Mouse (Mus musculus): ENCODE results near the gene Pik3c2b. TPM values are rescaled to one million over a fixed set of nuclear protein-coding genes. Genes with fewer than 3 reads are reported as not detected.
A peak's percentile ranks its signal among the peaks of the same experiment; 100 is the strongest.
"Not testable (repeated sequence)": the region's sequence is repeated elsewhere in the genome, so short reads cannot be mapped to it uniquely, and the experiment has no call there.

The Pik3c2b gene
- total and polyA plus RNA-seq, 2 experiments from 2014 or later, result 9.2 to 21.3 TPM

DNA sequence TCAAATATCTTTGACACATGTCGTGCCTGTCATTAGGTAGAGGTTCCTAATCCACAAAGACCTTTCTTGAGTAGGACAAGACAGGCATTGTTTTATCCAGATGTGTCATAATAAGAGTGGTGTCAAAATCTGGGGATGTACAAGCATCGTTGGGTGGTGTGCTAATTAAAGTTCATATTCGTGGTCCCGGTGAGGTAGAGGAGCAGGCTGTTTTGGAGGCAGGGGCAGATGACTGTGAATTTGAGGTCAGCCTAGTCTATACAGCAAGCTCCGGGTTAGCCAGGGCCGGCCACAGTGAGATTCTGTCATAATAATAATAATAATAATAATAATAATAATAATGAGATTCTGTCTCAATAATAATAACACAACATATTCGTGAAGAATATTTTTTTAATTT is 21.0 kb upstream of the Pik3c2b start:
- no peak overlapping the region for H3K27ac ChIP-seq (ENCODE audit: low read depth, low read length)

DNA sequence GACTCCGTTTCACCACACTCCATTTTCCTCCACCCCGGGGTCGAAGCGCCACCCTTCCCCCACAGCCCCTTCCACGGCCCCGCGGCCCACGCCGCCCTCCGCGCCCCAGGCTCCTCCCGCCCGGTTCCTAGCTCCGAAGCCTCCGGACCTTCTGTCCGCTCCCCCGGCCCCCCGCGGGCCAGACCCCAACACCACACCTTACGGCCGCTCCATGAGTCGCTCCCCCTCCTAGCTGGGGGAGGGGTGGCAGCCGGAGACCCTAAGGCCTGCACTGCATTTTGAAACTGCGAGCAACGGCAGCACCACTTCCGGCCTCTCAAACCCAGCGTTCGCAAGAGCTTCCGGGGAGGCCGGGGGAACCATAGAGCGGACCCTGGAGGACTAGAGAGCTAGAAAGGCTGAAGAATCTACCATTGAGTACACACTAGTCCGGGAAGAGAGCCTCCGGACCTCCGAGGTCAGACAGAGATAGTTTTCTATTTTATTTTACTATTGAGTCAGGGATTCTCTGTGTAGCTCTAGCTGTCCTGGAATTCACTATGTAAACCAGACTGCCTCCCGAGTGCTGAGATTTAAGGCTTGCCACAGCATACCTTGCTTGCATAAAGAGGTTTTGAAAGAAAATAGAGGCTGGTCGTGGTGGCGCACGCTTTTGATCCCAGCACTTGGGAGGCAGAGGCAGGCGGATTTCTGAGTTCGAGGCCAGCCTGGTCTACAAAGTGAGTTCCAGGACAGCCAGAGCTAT is 20.2 kb upstream of the Pik3c2b start:
- peak overlapping the region; percentile 60 for H3K4me2 ChIP-seq (ENCODE audit: low read depth, low read length, poor library complexity, severe bottlenecking)
- 1% methylated on average over 40 of the region's 40 CpGs for WGBS
- peak overlapping the region; percentile 93 for H3K9ac ChIP-seq (replicated peaks; ENCODE audit: low read length, poor library complexity, severe bottlenecking)
- no peaks in the 10 kb centered on the region for H3K27me3 ChIP-seq (ENCODE audit: insufficient read depth, low read length)
- no peaks in the 10 kb centered on the region for H3K36me3 ChIP-seq (ENCODE audit: insufficient read depth, low read length)
- peak; percentile 97 for ATAC-seq (ENCODE audit: low FRiP score)
- H3K27ac ChIP-seq (ENCODE audit: low read depth, low read length), result peak overlapping the region; percentile 80
- TF ChIP-seq CTCF (IDR thresholded peaks at IDR 0.05), result peak; percentile 19; the same call in 1 of the 2 replicates
- H3K9me3 ChIP-seq (ENCODE audit: low read length), result no peaks in the 10 kb centered on the region
- H3K4me1 ChIP-seq (ENCODE audit: insufficient read depth, low read length), result no peaks in the 10 kb centered on the region
- peak overlapping the region; percentile 90 for H3K4me3 ChIP-seq (ENCODE audit: low read depth, low read length)
- DNase-seq (ENCODE audit: low spot score), result peak; percentile 98

More for the DNA sequence above, 21.0 kb upstream of the Pik3c2b start:
- Histone ChIP-seq H3K9ac (replicated peaks; ENCODE audit: low read length, poor library complexity, severe bottlenecking) (peak overlapping the region; percentile 93), H3K4me3 (ENCODE audit: low read depth, low read length) (peak overlapping the region; percentile 90), H3K9me3 (ENCODE audit: low read length) (no peaks in the 10 kb centered on the region), H3K4me1 (ENCODE audit: insufficient read depth, low read length) (no peaks in the 10 kb centered on the region), H3K36me3 (ENCODE audit: insufficient read depth, low read length) (no peaks in the 10 kb centered on the region), H3K4me2 (ENCODE audit: low read depth, low read length, poor library complexity, severe bottlenecking) (peak overlapping the region; percentile 60), H3K27me3 (ENCODE audit: insufficient read depth, low read length) (no peaks in the 10 kb centered on the region)
- WGBS, result 46% methylated on average over 7 of the region's 7 CpGs
- 0 out of 2 replicates have a peak, but pooled peaks have one; percentile 2 for ATAC-seq (ENCODE audit: low FRiP score)
- DNase-seq (ENCODE audit: low spot score), result no peak
- TF ChIP-seq CTCF (IDR thresholded peaks at IDR 0.05), result no peak

DNA sequence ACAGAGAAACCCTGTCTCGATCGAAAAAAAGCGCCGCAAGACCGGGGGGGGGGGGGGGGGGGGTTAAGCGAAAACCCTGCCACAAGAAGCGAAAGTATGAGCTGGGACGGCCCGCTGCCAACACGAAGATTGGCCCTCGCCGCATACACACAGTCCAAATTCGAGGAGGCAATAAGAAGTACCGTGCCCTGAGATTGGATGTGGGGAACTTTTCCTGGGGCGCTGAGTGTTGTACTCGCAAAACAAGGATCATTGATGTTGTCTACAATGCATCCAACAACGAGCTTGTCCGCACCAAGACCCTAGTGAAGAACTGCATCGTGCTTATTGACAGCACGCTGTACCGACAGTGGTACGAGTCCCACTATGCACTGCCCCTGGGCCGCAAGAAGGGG is 19.7 kb upstream of the Pik3c2b start:
- not testable (repeated sequence) for DNase-seq (ENCODE audit: low spot score); H3K9me3 ChIP-seq (ENCODE audit: low read length); H3K27me3 ChIP-seq (ENCODE audit: insufficient read depth, low read length); ATAC-seq (ENCODE audit: low FRiP score); H3K36me3 ChIP-seq (ENCODE audit: insufficient read depth, low read length); H3K4me1 ChIP-seq (ENCODE audit: insufficient read depth, low read length)
- 39% methylated on average over 20 of the region's 23 CpGs for WGBS
- peak overlapping the region; percentile 77 for H3K27ac ChIP-seq (ENCODE audit: low read depth, low read length)
- H3K9ac ChIP-seq (replicated peaks; ENCODE audit: low read length, poor library complexity, severe bottlenecking), result 0 out of 2 replicates have a peak overlapping the region, but pooled peaks have one; percentile 93
- H3K4me3 ChIP-seq (ENCODE audit: low read depth, low read length), result peak overlapping the region; percentile 90
- peak overlapping the region; percentile 33 for H3K4me2 ChIP-seq (ENCODE audit: low read depth, low read length, poor library complexity, severe bottlenecking)

DNA sequence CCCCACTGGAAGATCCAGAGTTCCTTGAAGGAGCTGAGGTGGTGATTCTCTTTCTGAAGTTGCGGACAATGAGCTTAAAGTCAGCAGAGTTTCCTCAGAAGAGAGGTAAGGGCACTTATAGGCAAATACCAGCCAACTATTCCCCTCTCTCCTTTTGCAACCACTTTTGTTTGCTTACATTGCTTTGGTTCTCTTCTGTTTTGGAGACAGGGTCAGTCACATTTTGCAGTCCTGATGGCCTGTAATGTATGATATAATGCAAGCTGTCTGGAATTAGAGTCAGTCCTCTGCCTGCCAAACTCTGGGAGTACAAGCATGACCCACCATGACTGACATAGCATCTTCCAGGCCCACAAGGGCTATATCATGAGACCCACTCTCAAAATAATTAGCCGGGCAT is 18.3 kb upstream of the Pik3c2b start:
- Histone ChIP-seq H3K27ac (ENCODE audit: low read depth, low read length) (no peak overlapping the region), H3K36me3 (ENCODE audit: insufficient read depth, low read length) (no peaks in the 10 kb centered on the region), H3K9me3 (ENCODE audit: low read length) (no peaks in the 10 kb centered on the region), H3K4me2 (ENCODE audit: low read depth, low read length, poor library complexity, severe bottlenecking) (no peak overlapping the region), H3K4me3 (ENCODE audit: low read depth, low read length) (no peak overlapping the region), H3K9ac (replicated peaks; ENCODE audit: low read length, poor library complexity, severe bottlenecking) (no peak overlapping the region), H3K27me3 (ENCODE audit: insufficient read depth, low read length) (no peaks in the 10 kb centered on the region), H3K4me1 (ENCODE audit: insufficient read depth, low read length) (no peaks in the 10 kb centered on the region)
- TF ChIP-seq CTCF (IDR thresholded peaks at IDR 0.05), result no peak
- WGBS, result 95% methylated on average over 2 of the region's 2 CpGs
- DNase-seq (ENCODE audit: low spot score) (no peak), ATAC-seq (ENCODE audit: low FRiP score) (no peak)

DNA sequence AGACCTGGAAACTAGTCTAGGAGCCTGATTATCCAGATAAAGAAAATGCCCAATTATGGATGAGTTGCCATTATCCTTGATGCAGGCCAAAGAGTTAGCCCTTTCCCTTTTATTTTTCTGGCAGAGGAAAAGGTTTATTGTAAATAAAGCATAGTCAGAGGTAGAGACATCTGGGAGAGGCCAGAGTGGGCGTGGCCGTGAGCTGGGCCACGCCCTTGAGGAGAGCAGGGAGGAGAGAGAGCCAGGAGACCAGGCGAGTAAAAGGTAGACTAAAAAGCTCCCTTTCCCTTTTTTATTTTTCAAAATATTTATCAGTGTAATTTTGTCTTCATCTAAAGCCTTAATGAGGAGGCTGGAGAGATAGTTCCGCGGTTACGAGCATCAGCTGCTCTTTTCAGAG is 17.5 kb upstream of the Pik3c2b start:
- no peak for DNase-seq (ENCODE audit: low spot score)
- 43% methylated on average over 7 of the region's 7 CpGs for WGBS
- Histone ChIP-seq H3K4me2 (ENCODE audit: low read depth, low read length, poor library complexity, severe bottlenecking) (no peak overlapping the region), H3K4me1 (ENCODE audit: insufficient read depth, low read length) (no peaks in the 10 kb centered on the region), H3K4me3 (ENCODE audit: low read depth, low read length) (no peak overlapping the region), H3K9me3 (ENCODE audit: low read length) (no peaks in the 10 kb centered on the region), H3K27ac (ENCODE audit: low read depth, low read length) (no peak overlapping the region), H3K27me3 (ENCODE audit: insufficient read depth, low read length) (no peaks in the 10 kb centered on the region), H3K36me3 (ENCODE audit: insufficient read depth, low read length) (no peaks in the 10 kb centered on the region), H3K9ac (replicated peaks; ENCODE audit: low read length, poor library complexity, severe bottlenecking) (no peak overlapping the region)
- no peak for TF ChIP-seq CTCF (IDR thresholded peaks at IDR 0.05)
- ATAC-seq (ENCODE audit: low FRiP score), result no peak

DNA sequence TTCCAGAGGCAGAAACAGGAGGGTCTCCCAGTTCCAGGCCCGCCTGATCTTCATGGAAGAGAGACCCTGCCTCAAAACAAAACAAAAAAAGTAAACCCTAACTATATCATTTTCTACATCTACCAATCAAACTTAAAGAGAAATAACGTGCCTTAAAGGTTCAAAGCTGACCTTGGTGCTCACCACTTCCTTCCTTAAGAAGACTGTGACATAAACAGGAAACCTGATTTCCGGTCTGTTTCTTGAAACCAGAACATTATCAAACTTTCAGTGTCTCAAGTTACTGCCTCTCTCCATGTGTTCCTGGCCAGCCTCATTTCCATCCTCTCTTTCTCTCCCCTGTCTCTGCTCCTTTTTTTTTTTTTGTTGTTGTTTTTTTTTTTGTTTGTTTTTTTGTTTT is 15.7 kb upstream of the Pik3c2b start:
- no peak for TF ChIP-seq CTCF (IDR thresholded peaks at IDR 0.05)
- Histone ChIP-seq H3K4me3 (ENCODE audit: low read depth, low read length) (no peak overlapping the region), H3K27ac (ENCODE audit: low read depth, low read length) (no peak overlapping the region), H3K4me1 (ENCODE audit: insufficient read depth, low read length) (no peaks in the 10 kb centered on the region), H3K27me3 (ENCODE audit: insufficient read depth, low read length) (no peaks in the 10 kb centered on the region), H3K36me3 (ENCODE audit: insufficient read depth, low read length) (no peaks in the 10 kb centered on the region), H3K4me2 (ENCODE audit: low read depth, low read length, poor library complexity, severe bottlenecking) (no peak overlapping the region), H3K9ac (replicated peaks; ENCODE audit: low read length, poor library complexity, severe bottlenecking) (no peak overlapping the region), H3K9me3 (ENCODE audit: low read length) (no peaks in the 10 kb centered on the region)
- ATAC-seq (ENCODE audit: low FRiP score) (no peak), DNase-seq (ENCODE audit: low spot score) (no peak)
- WGBS, result 91% methylated on average over 3 of the region's 3 CpGs

All from midbrain, postnatal 0 days (tissue).